Mouse (Mus musculus) forebrain, postnatal 0 days (tissue): ENCODE data around the gene Arel1. TPM values are rescaled to one million over a fixed set of nuclear protein-coding genes. Genes with fewer than 3 reads are reported as not detected.

Experiments
- ATAC-seq: fragments of 200-750 bp; cut with Nextera tagmentation; 2 replicates; pipeline ENCODE4 v1.8.0; 2017; ENCODE audit warnings: mild to moderate bottlenecking, moderate library complexity
- DNase-seq: peaks from one replicate; pipeline ENCODE4 v3.0.0-alpha.2; 2015
- H3K27ac ChIP-seq: fragments of 300-500 bp; sonication (generic); 2 replicates; pipeline ENCODE4 v1.5.1; 2014; ENCODE audit warnings: low read depth, mild to moderate bottlenecking, antibody characterized with exemption, low read length, moderate library complexity, mixed read lengths
- H3K27me3 ChIP-seq: fragments of 300-500 bp; sonication (generic); 2 replicates; pipeline ENCODE4 v1.6.1; 2014; ENCODE audit warnings: mild to moderate bottlenecking, low read length, mixed read lengths; ENCODE audit not compliant: insufficient read depth
- H3K36me3 ChIP-seq: fragments of 300-500 bp; sonication (generic); 2 replicates; pipeline ENCODE4 v1.6.1; 2014; ENCODE audit warnings: mild to moderate bottlenecking, moderate library complexity; ENCODE audit not compliant: insufficient read depth
- H3K4me1 ChIP-seq: fragments of 300-500 bp; sonication (generic); 2 replicates; pipeline ENCODE4 v1.6.1; 2014; ENCODE audit warnings: antibody characterized with exemption; ENCODE audit not compliant: insufficient read depth
- H3K4me2 ChIP-seq: fragments of 300-500 bp; sonication (generic); 2 replicates; pipeline ENCODE4 v1.6.1; 2014; ENCODE audit warnings: low read depth, mild to moderate bottlenecking, moderate library complexity
- H3K4me3 ChIP-seq: fragments of 300-500 bp; sonication (generic); 2 replicates; pipeline ENCODE4 v1.5.1; 2014; ENCODE audit warnings: low read depth, low read length, mixed read lengths
- H3K9ac ChIP-seq: fragments of 300-500 bp; sonication (generic); 2 replicates; pipeline ENCODE4 v1.6.1; 2014; ENCODE audit warnings: mild to moderate bottlenecking
- H3K9me3 ChIP-seq: fragments of 300-500 bp; sonication (generic); 2 replicates; pipeline ENCODE4 v1.6.1; 2016; ENCODE audit warnings: low read length
- CTCF ChIP-seq: sonication (generic); IDR thresholded peaks from 2 replicates; pipeline ENCODE4 v1.5.1; 2016; ENCODE audit warnings: antibody characterized with exemption, control low read depth, low read depth
- WGBS: fragments of 180-500 bp; shearing (Covaris S2); extraction: QIAGEN DNeasy Blood & Tissue Kit; methylation state at CpG from one replicate; pipeline ENCODE4 v1.1.7; 2014; 5-methylcytosine and 5-hydroxymethylcytosine counted together
- polyA plus RNA-seq: library from polyadenylated mRNA; unstranded; fragments of >200 nt; fragmentation: Nextera tagmentation; extraction: Ambion mirVana; gene quantifications from 2 replicates; pipeline ENCODE4 v1.2.1, GENCODE M21; 2015
- total RNA-seq: library from RNA; depleted of rRNA; stranded (reverse); fragments of >200 nt; gene quantifications from 2 replicates; pipeline ENCODE4 v1.2.3, GENCODE M21; 2014

The Arel1 gene
- total and polyA plus RNA-seq, 2 experiments from 2014 or later: 32.8 to 96.9 TPM

- no peaks in the 10 kb centered on the region for H3K4me1 ChIP-seq
- no peak overlapping the region for H3K4me2 ChIP-seq
- no peaks in the 10 kb centered on the region for H3K9me3 ChIP-seq
- no peak overlapping the region for H3K4me3 ChIP-seq
- WGBS: 87% methylated on average over 6 of the region's 6 CpGs
- H3K27ac ChIP-seq: no peak overlapping the region
- DNase-seq (no peak), ATAC-seq (no peak)
- no peaks in the 10 kb centered on the region for H3K27me3 ChIP-seq
- no peak for TF ChIP-seq CTCF
- H3K36me3 ChIP-seq: peaks cover 41% of the 10 kb centered on the region
- no peak overlapping the region for H3K9ac ChIP-seq
Observed at GRCm38 (mm10) chr12:84948584-84949285, 22.0 kb downstream of the Arel1 start.

GRCm38 (mm10) chr12:84947894-84948583 lies 22.7 kb downstream of the Arel1 start:
- Histone ChIP-seq H3K36me3 (peaks cover 48% of the 10 kb centered on the region), H3K4me1 (no peaks in the 10 kb centered on the region), H3K4me2 (no peak overlapping the region), H3K4me3 (no peak overlapping the region), H3K9me3 (no peaks in the 10 kb centered on the region), H3K9ac (no peak overlapping the region), H3K27me3 (no peaks in the 10 kb centered on the region), H3K27ac (no peak overlapping the region)
- WGBS: 74% methylated on average over 2 of the region's 2 CpGs
- DNase-seq (no peak), ATAC-seq (no peak)
- no peak for TF ChIP-seq CTCF

- H3K4me1 ChIP-seq: no peaks in the 10 kb centered on the region
- H3K4me2 ChIP-seq: no peak overlapping the region
- no peak overlapping the region for H3K9ac ChIP-seq
- 94% methylated on average over 9 of the region's 9 CpGs for WGBS
- no peak for TF ChIP-seq CTCF
- H3K4me3 ChIP-seq: no peak overlapping the region
- no peak overlapping the region for H3K27ac ChIP-seq
- no peaks in the 10 kb centered on the region for H3K27me3 ChIP-seq
- peaks cover 65% of the 10 kb centered on the region for H3K36me3 ChIP-seq
- H3K9me3 ChIP-seq: no peaks in the 10 kb centered on the region
- ATAC-seq (no peak), DNase-seq (no peak)
Observed at GRCm38 (mm10) chr12:84944813-84945553, 25.7 kb downstream of the Arel1 start.

GRCm38 (mm10) chr12:84944150-84944812 lies 26.4 kb downstream of the Arel1 start:
- no peak for ATAC-seq
- Histone ChIP-seq H3K9me3 (no peaks in the 10 kb centered on the region), H3K27me3 (no peaks in the 10 kb centered on the region), H3K9ac (no peak overlapping the region), H3K4me3 (no peak overlapping the region), H3K4me2 (no peak overlapping the region), H3K27ac (no peak overlapping the region), H3K4me1 (no peaks in the 10 kb centered on the region), H3K36me3 (peaks cover 64% of the 10 kb centered on the region)
- DNase-seq: no peak
- TF ChIP-seq CTCF: no peak
- 92% methylated on average over 4 of the region's 4 CpGs for WGBS

- no peak overlapping the region for H3K4me3 ChIP-seq
- no peak overlapping the region for H3K9ac ChIP-seq
- H3K27me3 ChIP-seq: no peaks in the 10 kb centered on the region
- no peak for TF ChIP-seq CTCF
- DNase-seq (no peak), ATAC-seq (no peak)
- H3K27ac ChIP-seq: no peak overlapping the region
- H3K4me2 ChIP-seq: no peak overlapping the region
- WGBS: 93% methylated on average over 21 of the region's 21 CpGs
- H3K36me3 ChIP-seq: peaks cover 66% of the 10 kb centered on the region
- no peaks in the 10 kb centered on the region for H3K4me1 ChIP-seq
- no peaks in the 10 kb centered on the region for H3K9me3 ChIP-seq
Observed at GRCm38 (mm10) chr12:84943006-84943952, 27.4 kb downstream of the Arel1 start.

GRCm38 (mm10) chr12:84941717-84942116 lies 29.0 kb downstream of the Arel1 start:
- H3K27me3 ChIP-seq: no peaks in the 10 kb centered on the region
- DNase-seq: no peak
- no peak overlapping the region for H3K4me2 ChIP-seq
- 93% methylated on average over 13 of the region's 13 CpGs for WGBS
- no peak for TF ChIP-seq CTCF
- ATAC-seq: no peak
- H3K9ac ChIP-seq: no peak overlapping the region
- peaks cover 54% of the 10 kb centered on the region for H3K36me3 ChIP-seq
- no peaks in the 10 kb centered on the region for H3K4me1 ChIP-seq
- H3K4me3 ChIP-seq: no peak overlapping the region
- no peaks in the 10 kb centered on the region for H3K9me3 ChIP-seq
- H3K27ac ChIP-seq: no peak overlapping the region
